Mouse (Mus musculus) cortical plate, adult 2 months (tissue): ENCODE measurements around the gene Trp63. TPM values are rescaled to one million over a fixed set of nuclear protein-coding genes. Genes with fewer than 3 reads are reported as not detected.

Experiments used
- H3K27ac ChIP-seq: fragments of 200-500 bp; 2 replicates; pipeline ENCODE4 v1.5.1; 2012; ENCODE audit warnings: low read length, control low read depth, inconsistent platforms; ENCODE audit not compliant: insufficient read depth
- H3K4me1 ChIP-seq: fragments of 200-500 bp; 2 replicates; pipeline ENCODE4 v1.6.1; 2011; ENCODE audit warnings: low read length; ENCODE audit not compliant: control insufficient read depth, insufficient read depth
- H3K4me3 ChIP-seq: fragments of 200-500 bp; 2 replicates; pipeline ENCODE4 v1.5.1; 2011; ENCODE audit warnings: mild to moderate bottlenecking, low read length, control low read depth; ENCODE audit not compliant: insufficient read depth
- CTCF ChIP-seq: fragments of 200-500 bp; IDR thresholded peaks from 2 replicates; pipeline ENCODE4 v1.5.1; 2011; ENCODE audit warnings: mild to moderate bottlenecking, control low read depth, low read length; ENCODE audit not compliant: insufficient read depth; ENCODE audit errors: extremely low read depth
- POLR2A ChIP-seq: fragments of 200-500 bp; IDR thresholded peaks from 2 replicates; pipeline ENCODE4 v1.6.1; 2011; ENCODE audit warnings: mild to moderate bottlenecking, low read length, control low read depth; ENCODE audit not compliant: insufficient read depth; ENCODE audit errors: extremely low read depth
- polyA plus RNA-seq: library from polyadenylated mRNA; depleted of rRNA; stranded (reverse); fragments of >200 nt; gene quantifications from 2 replicates; pipeline ENCODE4 v1.2.3, GENCODE M21; 2012

Gene Trp63
- polyA plus RNA-seq, 1 experiment: 0.48 TPM

DNA sequence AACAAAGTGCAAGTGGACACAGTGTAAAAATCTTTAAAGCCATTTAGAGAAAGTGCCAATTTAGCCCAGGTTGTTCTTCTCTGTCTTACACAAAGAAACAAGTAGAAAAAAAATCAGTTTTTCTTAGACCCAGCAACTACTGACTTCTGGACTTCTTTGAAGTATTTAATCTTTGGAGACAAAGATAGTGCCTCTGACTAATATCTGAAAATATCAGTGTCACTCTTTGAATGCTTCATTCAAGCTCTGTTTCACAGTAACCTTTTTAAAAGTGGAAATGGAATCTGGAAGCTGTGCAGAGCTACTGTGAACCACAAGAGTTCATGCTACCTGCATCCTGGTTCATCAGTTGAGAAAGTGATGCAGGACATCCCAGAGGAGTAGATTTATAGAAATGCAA is 22.7 kb downstream of the Trp63 start:
- Histone ChIP-seq H3K27ac (no peak overlapping the region), H3K4me3 (no peak overlapping the region), H3K4me1 (no peaks in the 10 kb centered on the region)
- TF ChIP-seq POLR2A (no peak), CTCF (no peak)

GRCm38 (mm10) chr16:25715790-25716189 is 32.2 kb downstream of the Trp63 start:
- TF ChIP-seq CTCF (no peak), POLR2A (no peak)
- Histone ChIP-seq H3K4me3 (no peak overlapping the region), H3K27ac (no peak overlapping the region), H3K4me1 (no peaks in the 10 kb centered on the region)

DNA sequence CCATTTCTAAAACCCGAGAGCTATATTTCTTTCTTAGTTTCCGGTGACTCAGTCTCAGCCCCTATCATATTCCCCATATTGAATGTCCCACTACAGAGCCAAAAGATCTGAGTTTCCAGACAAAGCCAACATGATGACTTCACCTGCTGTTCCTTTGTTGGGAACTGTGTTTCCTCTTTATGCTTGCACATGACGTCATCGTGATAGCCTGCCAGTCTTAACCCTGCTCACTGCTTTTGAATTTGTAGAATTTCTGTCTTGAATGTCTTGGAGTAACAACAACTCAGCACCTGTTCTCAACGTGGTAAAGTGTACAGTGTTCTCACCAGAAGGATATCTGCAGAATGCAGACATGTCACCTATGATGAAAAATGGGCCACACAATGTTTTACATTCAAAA is 39.6 kb downstream of the Trp63 start:
- H3K27ac ChIP-seq: no peak overlapping the region
- H3K4me3 ChIP-seq: no peak overlapping the region
- TF ChIP-seq CTCF (no peak), POLR2A (no peak)
- no peaks in the 10 kb centered on the region for H3K4me1 ChIP-seq

- TF ChIP-seq CTCF (no peak), POLR2A (no peak)
- no peak overlapping the region for H3K4me3 ChIP-seq
- H3K4me1 ChIP-seq: no peaks in the 10 kb centered on the region
- no peak overlapping the region for H3K27ac ChIP-seq
Measured at GRCm38 (mm10) chr16:25727001-25727400, 43.4 kb downstream of the Trp63 start.

- TF ChIP-seq POLR2A: no peak
- no peak for TF ChIP-seq CTCF
- Histone ChIP-seq H3K4me3 (no peak overlapping the region), H3K27ac (no peak overlapping the region), H3K4me1 (no peaks in the 10 kb centered on the region)
Measured at GRCm38 (mm10) chr16:25727957-25728506, 44.5 kb downstream of the Trp63 start.

DNA sequence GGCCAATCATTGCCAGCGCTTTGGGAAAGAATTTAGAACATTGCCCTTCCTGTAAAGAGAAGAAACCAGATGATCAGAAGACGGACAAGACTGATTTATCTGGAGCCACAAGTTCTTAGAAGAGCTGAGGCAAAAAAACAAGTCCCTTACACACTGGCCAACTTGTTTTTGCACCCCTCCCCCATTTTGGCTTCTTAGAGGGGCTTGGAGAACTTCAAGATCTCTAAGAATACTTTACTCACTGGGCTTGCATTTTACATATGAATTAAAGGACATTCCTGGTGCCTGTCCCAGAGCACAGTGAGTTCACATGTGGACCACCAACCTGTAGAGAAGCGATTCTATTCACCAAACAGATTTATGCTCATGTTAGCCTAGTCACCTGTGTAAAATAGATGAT is 53.3 kb downstream of the Trp63 start:
- no peak overlapping the region for H3K4me3 ChIP-seq
- H3K4me1 ChIP-seq: no peaks in the 10 kb centered on the region
- no peak overlapping the region for H3K27ac ChIP-seq
- no peak for TF ChIP-seq POLR2A
- no peak for TF ChIP-seq CTCF

DNA sequence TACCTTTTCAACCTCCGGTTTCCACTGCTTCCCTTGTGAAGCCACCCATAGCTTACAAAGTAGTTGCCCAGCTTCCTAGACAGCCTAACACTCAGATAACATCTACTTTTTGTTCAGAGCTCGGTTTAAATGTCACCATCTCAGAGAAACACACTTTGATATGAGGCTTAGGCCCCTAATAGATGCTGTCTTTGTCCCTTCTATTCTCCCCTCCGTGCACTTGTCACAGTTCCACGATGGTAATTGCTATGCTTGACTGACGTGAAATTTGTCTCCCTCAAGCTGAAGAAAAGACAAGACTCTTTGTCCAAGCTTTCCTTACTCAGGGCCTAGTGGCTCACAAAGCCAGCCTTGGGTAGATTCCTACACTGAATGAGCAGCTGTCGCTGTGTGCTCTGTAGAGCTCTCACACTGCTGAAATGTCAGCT is 54.1 kb downstream of the Trp63 start:
- no peak overlapping the region for H3K27ac ChIP-seq
- no peaks in the 10 kb centered on the region for H3K4me1 ChIP-seq
- no peak overlapping the region for H3K4me3 ChIP-seq
- TF ChIP-seq CTCF (no peak), POLR2A (no peak)

DNA sequence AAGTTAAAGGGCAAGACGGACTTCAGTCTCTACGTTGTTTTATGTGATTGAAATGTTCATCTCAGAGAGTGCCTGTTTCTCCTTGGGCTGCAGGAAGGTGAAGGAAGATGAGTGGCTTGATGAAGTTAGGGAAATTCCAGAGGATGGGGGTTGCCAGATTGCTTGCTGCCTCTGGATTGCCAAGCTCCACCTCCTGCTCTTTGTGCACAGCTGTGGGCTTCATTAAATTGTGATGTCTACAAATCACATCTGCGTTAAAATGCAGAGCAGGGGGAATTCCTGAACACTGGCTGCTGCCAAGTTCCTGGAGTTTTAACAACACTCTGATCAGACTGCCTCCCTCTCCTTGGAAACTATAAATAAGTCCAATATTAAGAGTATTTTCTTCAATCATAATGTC is 63.2 kb downstream of the Trp63 start:
- no peaks in the 10 kb centered on the region for H3K4me1 ChIP-seq
- H3K4me3 ChIP-seq: no peak overlapping the region
- H3K27ac ChIP-seq: no peak overlapping the region
- no peak for TF ChIP-seq CTCF
- TF ChIP-seq POLR2A: no peak

- Histone ChIP-seq H3K27ac (no peak overlapping the region), H3K4me1 (no peaks in the 10 kb centered on the region), H3K4me3 (no peak overlapping the region)
- TF ChIP-seq CTCF (no peak), POLR2A (no peak)
Measured at GRCm38 (mm10) chr16:25751866-25752265, 68.3 kb downstream of the Trp63 start.

- H3K27ac ChIP-seq: no peak overlapping the region
- no peaks in the 10 kb centered on the region for H3K4me1 ChIP-seq
- H3K4me3 ChIP-seq: no peak overlapping the region
- TF ChIP-seq CTCF (no peak), POLR2A (no peak)
Measured at GRCm38 (mm10) chr16:25758108-25758507, 74.5 kb downstream of the Trp63 start.

DNA sequence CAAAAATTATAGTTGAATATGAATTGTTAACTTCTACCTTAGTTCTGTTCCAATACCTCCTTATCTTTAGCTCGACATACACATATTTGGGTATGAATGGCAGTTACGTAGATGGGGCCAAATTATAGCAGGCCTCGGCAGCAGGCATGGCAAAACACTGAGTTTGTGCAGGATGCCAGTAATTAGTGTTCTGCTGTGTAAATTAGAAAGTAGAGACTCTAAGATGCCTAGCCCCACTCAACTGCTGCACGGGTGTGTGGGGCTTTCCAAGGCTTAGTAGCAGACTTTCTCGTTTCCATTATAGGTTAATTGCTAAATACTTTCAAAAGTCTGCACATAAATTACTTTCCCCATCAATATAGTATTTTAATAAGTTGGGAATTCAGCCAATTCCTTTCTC is 82.0 kb downstream of the Trp63 start:
- Histone ChIP-seq H3K27ac (no peak overlapping the region), H3K4me3 (no peak overlapping the region), H3K4me1 (no peaks in the 10 kb centered on the region)
- TF ChIP-seq POLR2A (no peak), CTCF (no peak)
